Mouse (Mus musculus) forebrain, embryonic 11.5 days (tissue): ENCODE measurements around the gene Galnt10. TPM values are rescaled to one million over a fixed set of nuclear protein-coding genes. Genes with fewer than 3 reads are reported as not detected.

Experiments
- ATAC-seq: fragments of 200-750 bp; cut with Nextera tagmentation; replicated peaks from 2 replicates; pipeline ENCODE4 v1.8.0; 2017; ENCODE audit warnings: moderate TSS enrichment; ENCODE audit not compliant: low FRiP score
- DNase-seq: peaks from one replicate; pipeline ENCODE4 v3.0.0-alpha.2; 2017; ENCODE audit warnings: low spot score
- H3K27ac ChIP-seq: fragments of 300-500 bp; sonication (generic); 2 replicates; pipeline ENCODE4 v1.5.1; 2014; ENCODE audit warnings: low read depth, low read length
- H3K27me3 ChIP-seq: fragments of 300-500 bp; sonication (generic); 2 replicates; pipeline ENCODE4 v1.6.1; 2014; ENCODE audit warnings: mild to moderate bottlenecking, low read length, mixed read lengths; ENCODE audit not compliant: control insufficient read depth, insufficient read depth
- H3K36me3 ChIP-seq: fragments of 300-500 bp; sonication (generic); 2 replicates; pipeline ENCODE4 v1.6.1; 2014; ENCODE audit warnings: mild to moderate bottlenecking, low read length, moderate library complexity, mixed read lengths; ENCODE audit not compliant: control insufficient read depth, insufficient read depth
- H3K4me1 ChIP-seq: fragments of 300-500 bp; sonication (generic); replicated peaks from 2 replicates; pipeline ENCODE4 v1.6.1; 2014; ENCODE audit warnings: low read length, mixed read lengths; ENCODE audit not compliant: control insufficient read depth, insufficient read depth
- H3K4me2 ChIP-seq: fragments of 300-500 bp; sonication (generic); 2 replicates; pipeline ENCODE4 v1.6.1; 2014; ENCODE audit warnings: low read depth, mild to moderate bottlenecking, low read length, moderate library complexity, mixed read lengths; ENCODE audit not compliant: severe bottlenecking
- H3K4me3 ChIP-seq: fragments of 300-500 bp; sonication (generic); 2 replicates; pipeline ENCODE4 v1.5.1; 2014; ENCODE audit warnings: low read depth, low read length
- H3K9ac ChIP-seq: fragments of 300-500 bp; sonication (generic); 2 replicates; pipeline ENCODE4 v1.6.1; 2014; ENCODE audit warnings: low read length
- H3K9me3 ChIP-seq: fragments of 300-500 bp; sonication (generic); 2 replicates; pipeline ENCODE4 v1.6.1; 2016; ENCODE audit warnings: low read length, mixed read lengths; ENCODE audit not compliant: control insufficient read depth
- WGBS: fragments of 180-500 bp; shearing (Covaris S2); extraction: QIAGEN DNeasy Blood & Tissue Kit; methylation state at CpG from one replicate; pipeline ENCODE4 v1.1.7; 2014; 5-methylcytosine and 5-hydroxymethylcytosine counted together
- polyA plus RNA-seq: library from polyadenylated mRNA; unstranded; fragments of >200 nt; fragmentation: Nextera tagmentation; extraction: Ambion mirVana; gene quantifications from 2 replicates; pipeline ENCODE4 v1.2.1, GENCODE M21; 2014

Galnt10 gene
- polyA plus RNA-seq, 1 experiment from 2014 or later = 18.1 TPM

DNA sequence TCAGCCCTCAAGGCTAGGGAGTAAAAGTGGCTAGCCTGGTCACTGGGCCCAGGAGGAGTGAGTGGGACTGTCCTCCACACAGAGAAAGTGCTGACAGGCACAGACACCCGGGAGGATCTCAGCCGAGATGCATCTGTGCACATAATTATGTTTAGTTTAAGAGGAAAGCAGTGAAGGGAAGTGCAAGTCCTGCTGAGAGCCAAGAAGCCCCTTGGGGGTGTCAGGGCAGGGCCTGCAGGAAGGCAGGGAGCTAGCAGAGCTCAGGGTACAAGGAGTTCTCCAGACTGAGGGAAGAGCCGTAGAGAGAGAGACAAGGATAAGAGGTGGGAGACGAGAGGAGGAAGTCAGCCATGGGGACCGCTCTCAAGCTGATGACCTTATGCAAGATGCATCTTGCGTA is 130.6 kb downstream of the Galnt10 start:
- H3K27ac ChIP-seq = no peak overlapping the region
- H3K4me1 ChIP-seq = peaks cover 8% of the 10 kb centered on the region
- no peak for ATAC-seq
- no peaks in the 10 kb centered on the region for H3K36me3 ChIP-seq
- WGBS = 75% methylated on average over 6 of the region's 6 CpGs
- no peak for DNase-seq
- no peak overlapping the region for H3K4me3 ChIP-seq
- no peaks in the 10 kb centered on the region for H3K9me3 ChIP-seq
- H3K4me2 ChIP-seq = no peak overlapping the region
- H3K9ac ChIP-seq = no peak overlapping the region
- H3K27me3 ChIP-seq = peaks cover 62% of the 10 kb centered on the region

DNA sequence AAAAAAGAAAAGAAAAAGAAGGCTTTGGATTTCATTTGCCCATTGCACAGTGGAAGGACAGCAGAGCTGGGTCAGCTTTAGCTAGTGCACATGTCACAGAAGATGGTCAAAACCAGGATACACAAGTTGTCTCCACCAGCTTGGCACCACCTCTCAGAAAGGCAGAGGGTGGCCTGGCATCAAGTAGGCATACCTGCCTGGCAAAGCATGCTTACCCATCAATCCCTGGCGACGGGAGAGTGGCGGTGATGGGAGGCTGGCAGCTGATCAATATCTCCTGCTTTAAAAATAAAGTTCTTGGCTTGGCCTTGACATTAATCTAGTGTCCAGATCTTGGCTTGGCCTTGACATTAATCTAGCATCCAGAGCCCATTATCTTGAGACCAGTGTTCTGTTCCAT is 131.3 kb downstream of the Galnt10 start:
- H3K9me3 ChIP-seq = no peaks in the 10 kb centered on the region
- ATAC-seq = no peak
- H3K4me1 ChIP-seq = peaks cover 8% of the 10 kb centered on the region
- H3K9ac ChIP-seq = no peak overlapping the region
- H3K4me2 ChIP-seq = no peak overlapping the region
- no peak overlapping the region for H3K4me3 ChIP-seq
- H3K27ac ChIP-seq = no peak overlapping the region
- WGBS = 97% methylated on average over 3 of the region's 3 CpGs
- peaks cover 55% of the 10 kb centered on the region for H3K27me3 ChIP-seq
- DNase-seq = no peak
- H3K36me3 ChIP-seq = no peaks in the 10 kb centered on the region

DNA sequence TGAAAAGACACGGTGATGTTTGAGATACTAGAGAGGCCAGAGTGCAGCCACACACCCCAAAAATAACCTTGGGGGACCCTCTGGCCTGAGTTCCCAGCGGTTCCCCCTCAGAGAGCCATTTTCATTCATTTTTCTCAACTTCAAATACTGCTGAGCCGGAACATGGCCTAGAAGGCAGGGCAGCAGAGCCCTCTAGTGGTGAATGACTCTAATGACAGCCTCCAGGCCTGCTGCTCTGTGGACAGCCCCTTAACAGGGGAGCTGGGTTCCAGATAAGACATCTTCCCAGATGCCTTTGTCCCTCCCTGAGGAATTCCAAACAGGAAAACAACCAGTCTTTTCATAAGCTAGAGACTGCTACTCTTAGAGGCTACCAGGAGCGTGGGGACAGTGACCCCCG is 133.1 kb downstream of the Galnt10 start:
- WGBS = 18% methylated on average over 5 of the region's 5 CpGs
- no peak overlapping the region for H3K4me2 ChIP-seq
- no peaks in the 10 kb centered on the region for H3K9me3 ChIP-seq
- H3K36me3 ChIP-seq = no peaks in the 10 kb centered on the region
- H3K9ac ChIP-seq = no peak overlapping the region
- H3K27ac ChIP-seq = no peak overlapping the region
- no peak overlapping the region for H3K4me3 ChIP-seq
- peaks cover 4% of the 10 kb centered on the region; the same call in 1 of the 2 replicates for H3K4me1 ChIP-seq
- peak; percentile 58; the same call in 1 of the 2 replicates for ATAC-seq
- DNase-seq = peak; percentile 81
- peaks cover 38% of the 10 kb centered on the region for H3K27me3 ChIP-seq

DNA sequence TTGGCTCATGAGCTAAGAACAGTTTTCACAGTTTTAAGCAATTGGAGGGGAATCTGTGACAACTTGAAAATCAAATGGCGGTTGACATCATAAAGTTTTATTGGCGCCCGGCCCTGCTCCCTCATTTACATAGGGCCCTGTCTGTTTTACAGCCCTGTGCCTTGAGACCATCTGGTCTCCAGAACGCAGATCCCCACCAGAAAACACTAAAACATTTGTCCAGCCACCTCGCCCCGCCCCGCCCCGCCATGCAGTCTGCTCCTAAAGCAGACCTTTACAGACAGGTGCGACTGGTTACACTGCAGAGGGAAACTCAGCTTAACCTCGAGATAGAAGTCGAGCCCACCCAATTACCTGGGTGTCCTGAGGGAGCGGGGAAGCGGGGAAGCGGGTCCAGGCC is 134.6 kb downstream of the Galnt10 start:
- no peaks in the 10 kb centered on the region for H3K4me1 ChIP-seq
- ATAC-seq (no peak), DNase-seq (no peak)
- H3K4me3 ChIP-seq = no peak overlapping the region
- peaks cover 33% of the 10 kb centered on the region for H3K27me3 ChIP-seq
- H3K36me3 ChIP-seq = no peaks in the 10 kb centered on the region
- WGBS = 90% methylated on average over 14 of the region's 14 CpGs
- no peak overlapping the region for H3K27ac ChIP-seq
- no peak overlapping the region for H3K9ac ChIP-seq
- no peak overlapping the region for H3K4me2 ChIP-seq
- H3K9me3 ChIP-seq = no peaks in the 10 kb centered on the region

DNA sequence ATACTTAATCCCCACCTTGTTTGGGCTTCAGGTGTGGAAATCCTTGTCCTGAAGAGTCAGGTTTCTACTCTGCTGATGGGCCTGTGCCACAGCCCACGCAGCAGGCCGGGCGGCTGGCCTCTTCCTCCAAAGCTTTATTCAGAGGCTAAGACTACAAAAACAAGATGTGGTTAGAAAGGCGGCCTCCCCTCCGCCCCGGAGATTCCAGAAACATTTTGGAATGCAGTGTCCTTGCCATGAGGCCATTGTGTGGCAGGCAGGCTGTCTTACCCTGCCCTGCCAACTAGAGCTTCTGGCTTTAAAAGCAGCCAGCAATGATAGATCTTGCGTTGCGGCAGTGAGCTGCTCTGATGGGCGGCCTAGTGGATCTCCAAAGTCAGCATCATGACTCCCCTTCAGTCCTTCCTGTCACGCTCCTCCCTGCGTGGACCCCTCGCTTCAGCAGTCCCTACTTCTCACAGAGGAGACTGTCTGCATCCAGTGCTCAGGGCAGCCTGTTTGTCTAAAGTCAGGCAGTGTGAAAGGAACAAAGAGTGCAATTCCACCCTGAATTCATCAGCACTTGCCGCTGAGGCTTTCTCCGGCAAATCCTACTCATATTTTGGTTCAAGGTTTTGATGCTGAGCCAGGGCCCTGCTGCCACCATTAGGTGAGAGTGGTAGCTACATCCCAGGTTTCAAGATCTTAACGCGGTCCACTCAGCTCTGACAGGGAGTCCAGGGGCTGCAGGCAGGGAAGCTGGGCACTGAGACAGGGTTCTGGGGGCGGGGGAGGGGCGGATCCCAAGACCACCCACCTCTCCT is 141.6 kb downstream of the Galnt10 start:
- no peak overlapping the region for H3K4me3 ChIP-seq
- 26% methylated on average over 18 of the region's 18 CpGs for WGBS
- no peaks in the 10 kb centered on the region; the same call in 1 of the 2 replicates for H3K27me3 ChIP-seq
- H3K9ac ChIP-seq = peak overlapping the region; percentile 44; the same call in 1 of the 2 replicates
- no peaks in the 10 kb centered on the region for H3K36me3 ChIP-seq
- H3K4me2 ChIP-seq = peak overlapping the region; percentile 24; the same call in 1 of the 2 replicates
- H3K9me3 ChIP-seq = no peaks in the 10 kb centered on the region
- DNase-seq (peak; percentile 64), ATAC-seq (no peak; the same call in 1 of the 2 replicates)
- H3K4me1 ChIP-seq = peaks cover 10% of the 10 kb centered on the region; the same call in 1 of the 2 replicates
- peak overlapping the region; percentile 37; the same call in 1 of the 2 replicates for H3K27ac ChIP-seq

DNA sequence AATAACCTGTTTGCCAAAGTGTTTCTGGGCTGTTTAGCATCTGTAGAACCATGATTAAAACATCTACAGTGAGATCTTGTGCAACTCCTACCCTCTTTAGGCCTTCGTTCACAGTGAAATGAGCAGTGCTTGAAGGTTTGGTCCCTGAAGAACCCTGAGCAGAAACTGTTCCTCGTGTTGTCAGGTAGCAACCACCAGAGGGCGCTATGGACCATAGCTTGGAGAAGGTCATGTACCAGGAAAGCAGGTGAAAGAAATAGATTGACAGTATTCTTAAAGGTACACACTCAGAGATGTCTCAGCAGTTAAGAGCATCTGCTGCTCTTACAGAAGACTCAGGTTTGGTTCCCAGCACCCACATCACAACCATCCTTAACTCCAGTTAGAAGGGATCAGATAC is 142.7 kb downstream of the Galnt10 start:
- Histone ChIP-seq H3K9me3 (no peaks in the 10 kb centered on the region), H3K4me3 (no peak overlapping the region), H3K9ac (no peak overlapping the region), H3K36me3 (no peaks in the 10 kb centered on the region), H3K4me2 (no peak overlapping the region), H3K4me1 (peaks cover 10% of the 10 kb centered on the region; the same call in 1 of the 2 replicates), H3K27ac (no peak overlapping the region), H3K27me3 (no peaks in the 10 kb centered on the region; the same call in 1 of the 2 replicates)
- no peak for ATAC-seq
- peak; percentile 69 for DNase-seq
- WGBS = 38% methylated on average over 3 of the region's 3 CpGs

DNA sequence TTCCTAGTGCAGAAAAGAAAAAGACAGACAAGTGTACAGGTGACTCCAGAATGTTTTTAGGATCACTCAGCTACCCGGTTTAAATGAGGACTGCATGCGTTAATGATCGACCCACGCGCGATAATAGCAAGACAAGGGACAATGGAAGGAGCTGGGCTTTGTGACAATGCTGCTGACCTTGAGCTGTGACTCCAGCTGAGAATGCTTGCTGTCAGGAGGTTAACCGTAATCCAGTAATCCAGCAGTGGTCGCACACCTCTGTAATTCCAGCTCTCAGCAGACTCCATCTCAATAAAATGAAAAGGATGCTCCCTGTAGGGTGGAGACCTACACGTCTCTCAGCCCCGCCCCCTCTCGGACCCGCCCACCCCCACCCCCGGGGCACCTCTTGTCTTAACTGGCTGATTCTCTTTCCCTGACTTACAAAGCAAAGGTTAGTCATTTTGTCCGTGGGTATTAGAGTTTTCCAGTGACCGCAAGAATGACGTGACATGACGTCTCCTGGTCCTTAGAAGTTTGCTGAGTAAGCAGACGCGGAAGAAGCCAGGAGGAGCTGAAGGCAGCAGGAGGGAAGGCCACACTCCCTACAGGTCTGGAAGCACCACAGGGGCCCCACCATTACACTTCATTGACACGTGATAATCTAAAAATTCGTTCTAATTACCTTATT is 145.8 kb downstream of the Galnt10 start:
- H3K27me3 ChIP-seq = no peaks in the 10 kb centered on the region; the same call in 1 of the 2 replicates
- no peak overlapping the region for H3K9ac ChIP-seq
- no peaks in the 10 kb centered on the region for H3K36me3 ChIP-seq
- peaks cover 10% of the 10 kb centered on the region; the same call in 1 of the 2 replicates for H3K4me1 ChIP-seq
- H3K9me3 ChIP-seq = no peaks in the 10 kb centered on the region
- H3K4me2 ChIP-seq = no peak overlapping the region
- ATAC-seq (no peak), DNase-seq (no peak)
- WGBS = 34% methylated on average over 21 of the region's 21 CpGs
- no peak overlapping the region for H3K4me3 ChIP-seq
- no peak overlapping the region for H3K27ac ChIP-seq

DNA sequence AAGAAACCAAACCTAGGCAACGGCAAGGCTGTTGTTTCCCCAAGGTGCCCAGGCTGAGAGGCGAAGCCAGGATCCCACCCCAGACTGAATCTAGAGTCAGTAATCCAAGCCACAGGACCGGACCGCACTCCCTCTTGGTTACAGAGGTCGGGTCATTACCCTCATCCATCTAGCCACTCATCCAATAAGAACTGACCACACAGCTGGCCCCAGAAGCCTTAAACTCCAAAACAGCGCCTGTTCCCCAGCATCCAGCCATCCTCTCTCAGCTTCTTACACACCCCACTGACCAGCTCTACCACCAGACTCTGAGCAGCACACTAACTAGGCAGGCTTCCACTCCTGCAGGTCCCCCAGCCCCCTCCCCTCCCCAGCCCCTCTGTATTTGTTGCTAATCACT is 149.8 kb downstream of the Galnt10 start:
- Histone ChIP-seq H3K4me2 (no peak overlapping the region), H3K27ac (no peak overlapping the region), H3K27me3 (no peaks in the 10 kb centered on the region), H3K4me1 (no peaks in the 10 kb centered on the region), H3K4me3 (no peak overlapping the region), H3K9ac (no peak overlapping the region), H3K36me3 (no peaks in the 10 kb centered on the region), H3K9me3 (no peaks in the 10 kb centered on the region)
- ATAC-seq = no peak
- DNase-seq = no peak
- WGBS = 66% methylated on average over 6 of the region's 6 CpGs
